Mouse (Mus musculus): Measurements from ENCODE around the gene Atp5h.
"Not testable (repeated sequence)": the region's sequence is repeated elsewhere in the genome, so short reads cannot be mapped to it uniquely, and the experiment has no call there.

Atp5h gene

DNA sequence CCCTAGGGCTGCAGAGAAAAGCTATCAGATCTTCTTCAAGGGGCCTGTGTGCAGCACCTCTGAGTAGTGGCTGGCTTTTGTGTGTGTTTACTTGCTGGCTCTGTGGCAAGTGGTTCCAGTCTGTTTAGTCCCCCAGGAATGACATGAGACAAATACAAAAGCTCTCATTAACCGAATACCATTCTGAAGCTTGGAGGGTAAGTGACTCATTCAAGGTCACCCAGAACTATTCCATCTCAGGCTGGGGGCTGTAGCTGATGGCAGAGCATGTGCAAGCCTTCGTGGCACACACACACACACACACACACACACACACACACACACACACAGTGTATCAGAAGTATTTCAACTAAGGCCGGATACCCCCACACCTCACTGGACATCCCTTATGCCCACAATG, 19.6 kb downstream of the Atp5h start:
- DNase-seq (ENCODE audit: low spot score): no peak

DNA sequence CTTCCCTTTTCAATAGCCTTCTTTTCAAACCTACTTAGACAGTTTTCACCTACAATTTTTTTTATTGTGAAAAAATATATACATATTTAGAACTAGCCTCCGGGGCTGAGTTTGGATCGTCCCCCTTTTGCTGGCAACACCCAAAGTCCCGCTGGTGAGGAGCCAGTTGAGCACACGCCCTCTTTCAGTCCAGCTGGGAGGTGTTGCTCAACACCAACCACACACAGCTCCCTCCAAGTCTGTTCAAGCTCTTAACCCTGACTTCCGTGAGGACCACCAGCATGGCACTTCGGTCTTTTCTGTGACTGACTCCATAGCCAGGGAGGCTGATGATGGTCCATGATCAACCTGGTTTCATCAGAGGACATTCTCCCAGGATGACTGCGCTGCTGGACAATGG, 21.7 kb downstream of the Atp5h start:
- DNase-seq (ENCODE audit: low spot score): no peak

DNA sequence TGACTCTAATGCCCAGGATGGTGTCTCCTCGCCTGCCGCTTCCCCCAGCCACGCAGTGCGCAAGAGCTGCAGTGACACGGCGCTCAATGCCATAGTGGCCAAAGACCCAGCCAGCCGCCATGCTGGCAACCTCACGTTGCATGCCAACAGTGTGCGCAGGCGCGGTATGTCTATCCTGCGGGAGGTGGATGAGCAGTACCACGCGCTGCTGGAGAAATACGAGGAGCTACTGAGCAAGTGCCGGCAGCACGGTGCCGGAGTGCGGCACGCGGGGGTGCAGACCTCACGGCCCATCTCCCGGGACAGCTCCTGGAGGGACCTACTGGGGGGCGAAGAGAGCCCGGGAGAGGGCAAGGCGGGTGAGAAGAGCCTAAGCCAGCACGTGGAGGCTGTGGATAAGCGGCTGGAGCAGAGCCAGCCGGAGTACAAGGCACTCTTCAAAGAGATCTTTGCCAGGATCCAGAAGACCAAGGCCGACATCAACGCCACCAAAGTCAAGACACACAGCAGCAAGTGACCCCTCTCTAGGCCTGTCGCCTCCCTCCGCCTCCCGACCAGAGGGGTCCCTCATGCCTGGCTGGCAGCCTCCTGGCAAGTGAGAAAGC, 25.9 kb downstream of the Atp5h start:
- DNase-seq (ENCODE audit: low spot score): no peak

DNA sequence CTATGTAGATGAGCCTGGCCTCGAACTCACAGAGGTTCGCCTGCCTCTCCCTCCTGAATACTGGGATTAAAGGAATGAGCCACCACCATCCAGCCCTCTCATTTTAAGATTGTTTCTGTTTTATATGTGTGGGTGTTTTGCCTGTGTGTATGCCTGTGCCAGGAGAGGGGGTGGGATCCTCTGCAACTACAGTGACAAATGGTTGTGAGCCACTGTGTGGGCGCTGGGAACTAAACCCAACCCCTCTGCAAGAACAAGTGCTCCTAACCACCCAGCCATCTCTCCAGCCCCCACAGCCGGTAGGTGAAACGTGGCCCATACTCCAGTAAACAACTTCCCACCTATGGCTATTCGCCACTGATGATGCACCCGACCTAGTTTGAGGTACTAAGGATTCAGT, 28.4 kb downstream of the Atp5h start:
- DNase-seq (ENCODE audit: low spot score): no peak

DNA sequence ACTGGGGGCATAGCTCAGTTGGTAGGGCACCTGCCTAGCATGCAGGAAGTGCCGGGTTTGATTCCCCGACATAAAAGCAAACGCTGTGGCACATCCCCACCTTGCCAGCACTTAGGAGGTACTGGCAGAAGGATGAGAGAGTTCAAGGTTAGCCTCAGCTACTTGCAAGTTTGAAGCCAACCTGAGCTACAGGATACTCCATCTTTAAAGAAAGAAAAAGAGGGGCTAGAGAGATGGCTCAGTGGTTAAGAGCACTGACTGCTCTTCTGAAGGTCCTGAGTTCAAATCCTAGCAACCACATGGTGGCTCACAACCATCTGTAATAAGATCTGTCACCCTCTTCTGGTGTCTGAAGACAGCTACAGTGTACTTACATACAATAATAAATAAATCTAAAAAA, 32.9 kb downstream of the Atp5h start:
- DNase-seq (ENCODE audit: low spot score): not testable (repeated sequence)

DNA sequence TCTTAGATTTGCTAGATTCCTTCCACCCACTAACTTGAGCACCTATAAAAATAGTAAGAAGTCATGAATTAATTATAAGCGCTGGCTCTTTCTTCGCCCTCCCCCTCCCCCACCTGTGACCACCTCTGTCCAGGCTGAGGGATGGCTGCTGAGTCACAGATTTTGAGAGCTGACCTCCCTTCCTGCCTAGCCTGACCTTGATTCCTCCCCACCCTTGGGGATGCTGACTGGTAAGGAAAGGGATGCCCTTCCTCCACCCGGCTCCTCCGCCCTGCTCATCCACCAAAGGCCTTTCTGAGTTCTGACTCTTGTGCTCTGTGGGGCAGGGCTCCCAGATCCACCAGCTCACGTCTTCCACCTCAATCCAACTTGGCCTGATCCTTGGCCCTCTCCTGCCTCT, 35.2 kb downstream of the Atp5h start:
- DNase-seq (ENCODE audit: low spot score): no peak

DNA sequence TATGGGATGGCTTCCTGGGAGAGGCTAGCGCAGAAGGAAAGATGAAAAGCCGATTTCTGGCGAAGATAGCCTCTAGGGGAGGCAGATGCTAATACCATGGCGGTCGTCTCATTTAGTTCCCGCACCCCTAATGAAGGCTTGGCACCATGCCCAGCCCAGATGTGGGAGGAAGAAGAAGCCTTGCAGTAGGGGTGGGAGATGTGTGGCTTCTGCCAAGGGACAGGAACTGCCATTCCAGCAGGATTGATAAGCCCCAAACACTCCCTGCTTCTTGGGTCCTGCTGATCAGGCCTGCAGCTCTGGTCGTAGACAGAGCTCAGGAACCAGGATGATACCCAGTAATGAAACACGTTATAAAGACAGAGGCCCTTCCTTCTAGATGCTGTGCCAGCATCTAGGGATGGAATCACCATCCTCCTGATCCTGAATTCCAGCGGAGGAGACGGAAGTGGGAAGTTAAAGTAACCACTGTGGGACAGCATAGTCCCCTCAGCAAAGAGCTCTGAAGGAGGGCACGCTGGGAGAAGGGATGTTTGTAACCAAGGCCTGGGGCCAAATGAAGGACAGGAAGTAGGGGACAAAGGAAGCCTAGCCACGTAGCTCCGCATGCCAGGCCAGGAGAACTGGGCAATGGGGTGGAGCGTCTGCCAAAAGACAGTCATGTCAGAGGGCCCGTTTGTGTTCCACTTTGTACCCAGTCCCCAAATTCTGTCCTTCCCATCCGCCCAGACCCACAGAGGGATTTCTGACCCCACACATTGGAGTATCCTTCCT, 35.9 kb downstream of the Atp5h start:
- DNase-seq (ENCODE audit: low spot score): peak; percentile 51

DNA sequence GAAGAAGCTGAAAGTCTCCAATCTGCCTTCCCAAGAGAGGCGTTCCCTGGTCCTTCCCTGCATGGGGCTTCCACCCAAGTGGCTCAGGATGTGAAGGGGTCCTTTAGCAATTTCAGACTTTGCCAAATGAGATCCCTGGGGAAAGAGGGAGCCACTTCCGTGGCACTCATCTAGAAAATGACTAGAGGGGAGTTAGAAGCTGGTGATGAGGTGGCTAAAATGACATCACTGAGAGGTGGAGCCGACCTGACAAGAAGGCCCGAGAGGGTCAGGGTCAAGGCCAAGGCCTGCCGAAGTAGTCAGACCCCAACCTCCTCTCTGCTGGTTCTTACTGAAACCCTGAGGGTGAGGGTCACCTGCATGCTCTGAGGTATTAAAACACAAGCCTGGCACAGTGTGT, 36.9 kb downstream of the Atp5h start:
- DNase-seq (ENCODE audit: low spot score): no peak

DNA sequence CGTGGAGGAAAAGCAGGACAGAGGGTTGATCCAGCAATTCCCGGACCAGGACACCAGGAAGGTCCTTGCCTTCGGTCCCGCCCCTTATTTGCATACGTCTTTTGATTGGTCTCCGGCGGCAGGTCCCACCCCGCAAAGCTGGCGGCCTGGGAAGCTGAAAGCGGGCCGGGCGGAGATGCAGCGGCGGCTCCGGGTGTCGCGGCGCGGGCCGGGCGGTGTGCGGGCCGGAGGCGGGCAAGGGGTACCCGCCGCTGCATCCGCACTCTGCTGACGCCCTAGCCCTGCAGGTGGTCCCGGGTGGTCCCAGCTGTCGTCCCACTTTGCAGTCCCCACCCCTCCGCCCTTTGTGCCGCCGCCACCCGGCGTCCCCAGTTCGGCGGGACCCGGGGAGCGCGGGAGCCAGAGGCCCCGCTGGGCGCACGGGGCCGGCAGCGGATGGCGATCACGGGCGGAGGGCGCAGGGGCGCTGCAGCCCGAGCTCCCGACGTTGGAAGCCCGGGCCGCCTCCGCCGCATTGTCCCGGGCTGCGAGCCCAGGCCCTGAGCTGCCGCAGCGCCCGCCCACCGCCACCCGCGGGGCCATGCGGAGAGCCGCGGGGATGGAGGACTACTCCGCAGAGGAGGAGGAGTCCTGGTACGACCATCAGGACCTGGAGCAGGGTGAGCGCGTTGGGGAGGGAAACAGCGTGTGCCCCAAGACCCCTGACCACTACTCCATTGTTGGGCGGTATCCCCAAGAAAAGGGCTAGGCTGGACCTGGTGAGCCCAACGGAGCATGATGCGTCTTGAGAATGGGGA, 37.8 kb downstream of the Atp5h start, which contains the start of gene Cdr2l:
Cdr2l (plus strand) TSS at position 174 of the 797 bp plus-strand sequence.
- DNase-seq (ENCODE audit: low spot score): peak; percentile 95

DNA sequence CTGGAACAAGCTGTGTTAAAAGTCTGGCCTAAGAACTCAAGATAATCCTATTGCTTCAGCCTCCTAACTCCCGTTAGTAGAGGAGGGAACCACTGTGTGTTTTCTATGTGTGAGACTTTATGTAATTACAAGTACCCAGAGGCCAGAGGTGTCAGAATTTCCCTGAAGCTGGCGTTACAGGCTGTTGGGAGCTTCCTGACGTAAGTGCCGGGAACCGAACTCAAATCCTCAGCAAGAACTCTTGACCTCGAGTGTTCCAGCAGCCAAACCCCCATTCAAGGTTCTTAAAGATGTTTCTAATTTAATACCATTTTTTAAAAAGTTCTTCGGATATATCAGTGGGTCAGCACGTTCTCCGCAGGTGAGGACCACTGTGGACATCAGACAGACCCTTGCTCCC, 38.5 kb downstream of the Atp5h start:
- no peak for DNase-seq (ENCODE audit: low spot score)

DNA sequence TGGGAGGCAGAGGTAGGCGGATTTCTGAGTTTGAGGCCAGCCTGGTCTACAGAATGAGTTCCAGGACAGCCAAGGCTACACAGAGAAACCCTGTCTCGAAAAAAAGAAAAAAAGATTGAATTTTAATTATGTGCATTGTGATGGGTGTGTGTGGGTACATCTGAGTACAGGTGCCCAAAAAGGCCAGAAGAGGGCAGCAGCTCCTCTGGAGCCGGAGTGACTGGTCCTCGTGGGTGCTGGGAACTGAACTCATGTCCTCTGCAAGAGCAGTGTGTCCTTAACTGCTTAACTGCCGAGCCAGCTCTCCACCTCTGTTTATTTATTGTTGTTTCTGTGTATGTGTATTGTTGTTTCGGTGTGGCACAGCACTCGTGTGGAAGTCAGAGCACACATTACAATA, 41.9 kb downstream of the Atp5h start:
- DNase-seq (ENCODE audit: low spot score): no peak

DNA sequence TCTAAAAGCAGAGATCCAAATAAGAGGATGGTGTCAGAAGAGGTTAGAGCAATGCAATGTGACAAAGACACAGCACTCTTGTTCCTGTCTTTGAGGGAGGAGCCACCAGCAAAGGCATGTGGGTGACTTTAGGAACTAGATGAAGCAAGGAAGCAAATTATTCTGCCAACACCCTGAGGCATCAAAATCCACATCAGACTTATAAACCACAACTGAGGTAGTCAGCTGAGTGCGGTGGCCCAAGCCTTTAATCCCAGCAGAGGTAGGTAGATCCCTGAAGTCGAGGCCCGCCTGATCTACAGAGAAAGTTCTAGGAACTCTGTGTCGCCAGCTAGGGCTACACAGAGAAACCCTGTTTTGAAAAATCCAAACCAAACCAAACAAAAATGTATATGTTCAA, 42.5 kb downstream of the Atp5h start:
- DNase-seq (ENCODE audit: low spot score): no peak

DNA sequence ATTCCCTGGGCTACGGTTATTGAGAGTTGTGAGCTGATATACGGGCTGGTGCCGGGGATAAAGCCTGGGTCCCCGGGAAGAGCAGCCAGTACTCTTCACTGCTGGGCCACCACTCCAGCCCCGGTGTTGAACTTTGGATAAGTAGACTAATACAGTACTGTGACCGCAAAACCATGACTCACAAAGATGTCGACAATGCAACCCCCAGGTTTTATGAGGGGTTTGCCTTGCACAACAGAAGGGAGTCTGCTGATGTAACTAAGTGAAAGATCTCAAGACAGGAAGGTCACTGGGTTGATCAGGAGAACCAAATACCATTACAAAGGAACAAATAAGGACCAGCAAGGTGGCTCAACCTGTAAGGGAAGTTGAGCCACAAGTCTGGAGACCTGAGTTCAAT, 43.0 kb downstream of the Atp5h start:
- no peak for DNase-seq (ENCODE audit: low spot score)

DNA sequence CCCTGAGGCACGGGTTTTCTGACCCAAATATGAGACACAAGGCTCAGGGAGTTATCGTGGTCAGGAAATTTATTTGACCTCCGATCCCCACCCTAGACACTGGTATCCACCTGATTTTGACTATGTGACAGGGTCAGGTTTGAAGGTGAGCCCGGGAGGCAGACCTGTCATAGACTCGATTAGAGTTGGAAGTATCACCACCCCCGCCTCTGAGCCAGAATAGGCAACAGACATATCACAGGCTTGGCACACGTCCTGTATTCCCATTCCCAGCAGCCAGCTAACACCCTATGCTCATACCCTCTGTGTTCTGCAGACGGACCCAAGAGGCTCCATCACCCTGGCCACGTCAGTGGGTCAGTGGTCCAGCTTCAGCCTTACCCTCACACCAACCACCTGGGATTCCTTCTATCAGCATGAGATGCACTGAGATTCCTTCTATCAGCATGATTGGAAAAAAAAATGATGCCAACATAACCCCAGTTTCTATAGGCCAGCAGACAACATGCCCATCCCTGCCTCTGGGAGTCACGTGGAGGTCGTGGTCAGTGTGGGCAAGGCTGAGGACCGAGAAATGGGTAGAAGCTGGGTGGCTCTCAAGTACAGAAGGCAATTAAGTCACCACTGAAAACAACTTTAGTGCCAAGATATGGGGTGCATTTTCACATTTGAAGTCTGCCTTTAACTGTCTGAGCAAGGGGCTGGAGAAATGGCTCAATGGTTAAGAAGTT, 44.9 kb downstream of the Atp5h start:
- no peak for DNase-seq (ENCODE audit: low spot score)

DNA sequence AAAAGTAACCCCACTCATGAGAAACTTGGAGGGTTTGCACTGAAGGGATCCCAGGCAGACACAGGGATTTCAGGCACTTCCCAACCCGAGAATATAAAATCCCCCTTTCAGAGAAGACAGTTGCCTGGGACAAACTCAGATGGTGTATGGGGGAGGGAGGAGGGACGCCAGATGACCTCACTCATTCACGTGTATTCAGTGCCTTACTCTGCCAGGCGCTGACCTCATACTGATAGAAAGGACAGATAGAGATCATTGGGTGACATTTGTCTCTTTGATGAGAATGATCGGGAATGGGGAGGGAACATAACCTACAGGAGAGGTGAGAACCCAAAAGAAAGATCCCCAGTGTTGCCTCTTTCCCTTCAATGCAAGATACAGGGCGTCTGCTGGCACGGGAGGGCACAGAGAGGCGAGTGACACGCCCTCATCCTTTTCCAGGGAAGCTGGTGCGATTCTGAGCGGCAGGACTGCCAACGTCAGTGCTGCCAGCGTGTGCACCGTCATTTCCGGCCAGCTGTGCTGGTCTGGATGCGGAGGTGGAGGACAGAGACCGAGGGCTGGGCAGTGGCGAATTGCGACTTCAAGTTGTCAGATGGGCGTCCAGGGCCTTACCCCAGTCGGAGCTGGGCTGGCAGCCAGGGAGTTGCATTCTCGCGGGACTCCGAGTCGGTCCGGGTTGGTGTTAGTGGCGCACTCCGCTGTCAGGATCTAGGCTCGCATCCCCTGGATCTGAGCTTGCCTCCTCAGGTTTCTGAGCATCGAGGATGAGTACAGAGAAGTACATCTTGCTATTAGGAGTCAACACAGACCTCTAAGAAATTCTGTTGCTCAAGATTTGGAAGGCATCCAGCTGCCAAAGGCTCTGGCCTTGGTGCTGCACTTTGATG, 45.7 kb downstream of the Atp5h start:
- DNase-seq (ENCODE audit: low spot score): peak; percentile 71

DNA sequence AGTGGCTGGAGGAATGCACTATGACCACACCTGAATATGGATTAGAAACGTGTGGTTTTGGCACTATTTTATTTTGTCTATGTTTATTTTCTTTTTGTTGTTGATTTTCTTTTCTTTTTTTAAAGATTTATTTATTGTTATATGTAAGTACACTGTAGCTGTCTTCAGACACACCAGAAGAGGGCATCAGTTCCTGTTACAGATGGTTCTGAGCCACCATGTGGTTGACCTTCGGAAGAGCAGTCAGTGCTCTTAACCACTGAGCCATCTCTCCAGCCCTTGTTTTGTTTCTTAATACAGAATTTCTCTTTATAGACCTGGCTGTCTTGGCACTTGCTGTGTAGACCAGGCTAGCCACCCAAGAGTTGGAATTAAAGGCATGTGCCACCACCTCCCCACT, 47.0 kb downstream of the Atp5h start:
- no peak for DNase-seq (ENCODE audit: low spot score)

DNA sequence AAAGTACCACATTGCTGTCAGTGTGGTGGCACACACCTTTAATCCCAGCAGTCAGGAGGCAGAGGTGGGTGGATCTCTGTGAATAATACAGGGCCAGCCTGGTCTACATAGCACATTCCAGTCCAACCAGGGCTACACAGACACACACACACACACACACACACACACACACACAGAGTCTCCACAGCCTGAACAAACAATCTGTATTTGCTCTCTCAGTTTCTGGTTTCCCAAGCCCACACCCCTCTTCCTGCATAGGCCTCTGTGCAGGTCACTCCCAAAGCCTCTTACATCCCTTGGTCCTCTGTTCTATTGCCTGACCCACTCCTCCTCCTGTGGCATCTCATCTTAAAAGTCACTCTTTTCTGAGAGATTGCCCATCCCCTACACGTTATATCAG, 47.7 kb downstream of the Atp5h start:
- no peak for DNase-seq (ENCODE audit: low spot score)

DNA sequence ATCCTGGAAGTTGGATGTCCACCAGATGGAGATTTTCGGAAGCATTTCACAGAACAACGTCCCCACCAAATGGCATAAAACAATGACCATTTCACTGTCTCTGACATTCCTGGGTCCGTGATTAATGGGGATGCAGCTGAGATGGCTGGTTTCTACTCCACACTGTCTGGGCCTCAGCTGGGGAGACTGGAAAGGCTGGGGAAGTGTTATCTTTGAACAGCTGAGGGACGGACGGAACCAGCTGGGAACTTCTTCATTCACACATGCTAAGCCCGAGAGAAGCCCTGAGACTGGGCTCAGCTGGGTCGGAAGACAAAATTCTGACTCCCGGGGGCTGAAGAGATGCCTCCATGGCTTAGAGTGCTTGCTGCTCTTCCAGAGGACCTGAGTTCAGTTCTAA, 48.4 kb downstream of the Atp5h start:
- DNase-seq (ENCODE audit: low spot score): no peak

DNA sequence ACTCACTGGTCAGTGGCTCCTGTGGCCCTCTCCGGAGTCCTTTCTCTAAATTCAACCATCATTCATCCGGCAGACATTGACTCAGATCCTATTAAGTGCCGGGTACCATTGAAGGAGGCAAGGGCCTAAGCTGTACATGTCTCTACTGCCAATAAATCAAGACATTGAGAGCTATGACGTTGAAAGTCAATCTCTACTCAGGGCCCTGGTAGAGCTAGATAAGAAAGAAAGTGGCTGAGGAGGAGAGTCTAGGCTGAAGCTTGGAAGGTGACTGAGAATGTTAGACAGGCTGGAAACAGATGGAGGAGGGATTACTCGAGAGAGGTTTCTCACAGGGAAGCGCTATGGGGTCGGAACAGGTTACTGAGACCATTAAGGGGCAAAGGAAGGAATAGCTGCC, 49.4 kb downstream of the Atp5h start:
- no peak for DNase-seq (ENCODE audit: low spot score)

DNA sequence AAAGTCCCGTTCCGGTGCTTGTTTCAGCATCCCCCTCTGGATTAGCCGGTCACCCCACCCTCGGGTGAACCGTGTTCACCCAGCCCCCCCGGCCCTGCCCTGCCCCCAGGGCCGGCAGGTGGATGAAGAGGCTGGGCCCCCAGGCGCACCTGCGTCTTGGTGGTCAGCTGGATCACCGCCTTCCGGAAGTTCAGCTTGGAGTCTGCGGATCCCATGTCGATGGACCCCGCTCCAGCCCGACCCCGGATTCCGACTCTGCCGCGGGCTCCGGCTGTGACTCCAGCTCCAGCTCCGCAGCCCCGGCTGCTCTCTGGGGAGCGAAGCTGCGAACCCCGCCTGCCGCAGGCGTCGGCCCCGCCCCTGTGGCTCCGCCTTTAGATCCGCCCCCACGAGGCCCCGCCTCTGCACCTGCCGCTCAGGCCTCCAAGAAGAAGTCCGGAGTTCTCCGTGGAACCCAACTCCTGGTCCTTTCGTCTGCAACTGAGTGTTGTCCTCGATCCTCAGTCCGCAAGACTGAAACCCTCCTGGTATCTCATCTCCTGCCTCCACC, 52.3 kb downstream of the Atp5h start, which contains the start of gene Hid1:
Hid1 (minus strand) TSS at position 362 of the 550 bp plus-strand sequence.
- peak; percentile 85 for DNase-seq (ENCODE audit: low spot score)

All from lung, postnatal 25 days (tissue).